Mouse (Mus musculus): ENCODE measurements around the gene Dock2. TPM values are rescaled to one million over a fixed set of nuclear protein-coding genes. Genes with fewer than 3 reads are reported as not detected.
A peak's percentile ranks its signal among the peaks of the same experiment; 100 is the strongest.
"Not testable (repeated sequence)": the region's sequence is repeated elsewhere in the genome, so short reads cannot be mapped to it uniquely, and the experiment has no call there.

The Dock2 gene
- total RNA-seq, 2 experiments from 2014 or later: 1.5 to 2.5 TPM

DNA sequence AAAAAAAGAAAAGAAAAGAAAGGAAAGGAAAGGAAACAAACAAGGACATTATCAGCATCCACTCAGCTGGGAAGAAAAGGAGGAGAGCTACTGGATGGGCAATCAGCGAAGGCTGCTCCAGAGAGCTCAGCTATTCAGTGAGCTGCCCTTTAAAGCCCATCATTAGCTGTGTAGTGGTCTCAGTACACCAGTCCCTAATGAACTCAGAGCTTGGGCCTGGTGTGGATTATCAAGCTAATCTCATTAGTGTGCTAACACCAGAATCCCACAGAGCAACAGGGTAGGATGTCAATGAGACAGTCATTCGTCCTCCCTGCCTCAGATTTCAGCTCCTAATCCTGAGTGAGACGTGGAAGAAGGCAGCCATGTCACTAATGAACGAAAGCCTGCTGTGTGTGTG is 493.4 kb downstream of the Dock2 start:
- DNase-seq: no peak

DNA sequence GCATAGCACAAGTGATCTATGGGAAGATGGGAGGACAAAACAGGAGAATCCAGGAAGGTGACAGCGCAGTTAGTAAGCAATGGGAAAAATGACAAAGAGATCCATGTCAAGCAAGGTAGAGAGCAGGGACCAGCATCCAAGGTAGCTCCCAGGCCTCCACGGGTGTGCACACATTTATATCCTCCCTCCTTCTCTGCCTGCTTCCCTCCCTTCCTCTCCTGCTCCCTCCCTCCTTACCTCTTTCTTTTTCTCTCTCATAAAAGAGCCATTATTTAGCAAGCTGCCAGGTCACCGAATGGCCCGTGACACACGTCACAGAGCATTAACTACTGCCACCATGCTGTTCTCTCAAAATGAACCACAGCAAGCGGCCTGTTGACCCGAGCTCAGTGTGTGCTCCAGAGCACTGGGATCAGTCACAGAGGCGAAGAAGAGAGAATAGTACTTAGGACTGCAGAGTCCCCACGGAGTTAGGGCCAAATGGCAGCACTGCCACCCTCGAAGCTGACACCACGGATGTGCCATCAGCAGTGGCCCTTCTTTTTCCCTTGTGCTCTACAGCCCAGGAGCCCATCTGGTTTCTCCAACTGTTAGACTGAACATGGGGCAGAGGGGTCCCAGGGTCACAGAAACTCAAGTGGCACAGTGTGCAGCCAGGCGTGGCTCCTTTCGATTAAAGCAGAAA is 499.4 kb downstream of the Dock2 start:
- DNase-seq: no peak

DNA sequence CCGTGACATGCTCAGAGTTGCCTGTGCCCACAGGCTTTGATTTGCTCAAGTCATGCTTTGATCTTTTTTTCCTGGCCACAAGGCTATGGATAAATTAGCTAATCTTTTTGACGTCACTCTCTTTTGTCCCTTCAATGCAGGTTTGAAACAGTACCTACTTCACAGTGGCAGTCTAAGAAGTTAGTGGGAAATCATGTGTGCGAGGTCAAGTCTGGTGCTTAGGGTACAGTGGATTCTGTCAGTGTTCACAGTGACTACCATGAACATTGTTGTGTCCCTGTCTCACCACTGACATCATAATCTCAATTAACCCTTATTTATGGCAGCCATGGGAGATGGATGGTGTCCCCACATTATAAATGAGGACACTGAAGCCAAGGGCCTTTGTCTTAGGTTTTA is 506.6 kb downstream of the Dock2 start:
- no peak for DNase-seq

DNA sequence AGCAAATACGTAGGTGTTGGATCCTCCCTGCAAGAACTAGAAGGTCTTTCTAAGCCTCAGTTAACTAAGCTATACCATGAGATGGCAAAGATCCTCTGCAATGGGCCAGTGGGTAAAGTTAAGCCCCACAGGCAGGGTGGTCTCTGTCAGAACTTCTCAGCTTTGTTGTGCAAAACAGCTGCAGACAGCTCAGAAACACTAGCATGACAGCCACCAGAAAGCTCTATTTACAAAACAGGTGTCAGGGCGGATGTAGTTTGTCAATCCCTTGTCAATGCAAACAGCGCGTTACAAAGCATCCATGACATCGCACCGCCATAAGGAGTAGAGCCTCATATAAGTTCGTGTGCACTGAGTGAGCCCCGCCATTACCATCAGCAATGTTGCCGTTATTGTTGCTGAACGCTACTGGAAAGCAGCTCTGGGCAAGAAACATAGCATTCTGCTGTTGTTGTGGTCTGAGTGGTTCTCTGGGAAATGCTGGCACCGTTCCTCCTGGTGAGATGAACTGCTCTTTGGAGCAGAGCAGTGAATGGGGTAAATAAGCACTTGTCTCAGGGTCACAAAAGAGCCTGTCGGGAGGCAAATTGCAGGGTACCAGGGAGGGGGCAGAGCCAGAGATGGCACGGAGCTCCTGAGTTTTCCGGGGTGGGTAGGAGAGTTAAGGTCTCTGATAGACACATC is 507.2 kb downstream of the Dock2 start:
- no peak for DNase-seq

DNA sequence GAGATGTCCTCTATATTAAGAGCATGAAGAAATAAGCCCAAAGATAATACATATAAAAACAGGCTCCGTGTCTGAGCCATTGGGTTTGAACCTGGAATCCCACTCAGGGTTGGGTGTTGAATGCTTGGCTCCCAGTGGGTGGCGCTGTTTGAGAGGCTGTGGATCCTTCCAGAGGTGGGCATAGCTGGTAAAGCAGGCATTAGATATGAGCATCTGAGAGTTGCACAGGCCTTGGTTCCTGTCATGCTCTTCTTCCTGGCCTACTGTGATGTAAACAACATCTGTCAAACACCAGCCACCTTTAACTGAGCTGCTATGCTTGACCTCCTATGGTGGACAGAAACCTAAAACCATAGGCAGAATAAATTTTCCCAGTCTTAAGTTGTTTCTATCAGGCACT is 507.8 kb downstream of the Dock2 start:
- DNase-seq: no peak

DNA sequence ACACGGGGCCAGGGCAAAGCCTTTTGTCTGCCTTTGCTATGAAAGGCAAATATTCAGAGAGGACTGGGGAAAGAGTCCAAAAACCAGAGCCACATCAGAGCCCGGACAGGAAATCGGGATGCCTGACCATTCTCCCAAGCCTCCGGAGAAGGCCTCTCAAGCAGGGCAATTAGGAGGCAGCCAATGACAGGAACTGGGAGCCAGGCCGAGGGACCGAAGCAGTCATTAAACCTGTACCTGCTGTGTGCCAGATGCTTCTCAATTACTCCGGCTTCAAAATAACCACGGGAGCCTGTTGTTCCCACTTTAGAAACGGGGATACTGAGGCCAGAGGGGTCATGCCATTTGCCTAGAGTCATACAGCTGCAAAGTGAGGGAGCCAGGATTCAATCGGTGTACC is 511.7 kb downstream of the Dock2 start:
- DNase-seq: no peak

DNA sequence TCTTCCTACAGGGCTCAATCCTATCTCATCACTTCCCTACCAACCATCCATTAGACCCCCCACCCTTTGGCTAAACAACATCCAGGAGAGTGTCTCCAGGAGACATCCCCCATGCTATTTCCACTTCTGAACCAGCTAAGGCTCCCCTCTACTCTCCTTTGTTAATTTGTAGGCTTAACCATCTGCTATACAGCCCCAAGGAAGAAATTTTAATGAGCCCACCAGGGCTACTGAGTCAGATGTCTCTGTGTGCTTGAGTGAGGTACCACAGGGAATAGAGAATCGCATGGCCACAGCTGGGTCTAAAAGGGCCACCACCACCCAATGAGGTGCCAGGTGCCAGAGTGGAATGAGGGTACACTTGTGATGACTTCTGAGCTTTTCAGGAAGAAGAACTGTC is 519.6 kb downstream of the Dock2 start:
- DNase-seq: no peak

DNA sequence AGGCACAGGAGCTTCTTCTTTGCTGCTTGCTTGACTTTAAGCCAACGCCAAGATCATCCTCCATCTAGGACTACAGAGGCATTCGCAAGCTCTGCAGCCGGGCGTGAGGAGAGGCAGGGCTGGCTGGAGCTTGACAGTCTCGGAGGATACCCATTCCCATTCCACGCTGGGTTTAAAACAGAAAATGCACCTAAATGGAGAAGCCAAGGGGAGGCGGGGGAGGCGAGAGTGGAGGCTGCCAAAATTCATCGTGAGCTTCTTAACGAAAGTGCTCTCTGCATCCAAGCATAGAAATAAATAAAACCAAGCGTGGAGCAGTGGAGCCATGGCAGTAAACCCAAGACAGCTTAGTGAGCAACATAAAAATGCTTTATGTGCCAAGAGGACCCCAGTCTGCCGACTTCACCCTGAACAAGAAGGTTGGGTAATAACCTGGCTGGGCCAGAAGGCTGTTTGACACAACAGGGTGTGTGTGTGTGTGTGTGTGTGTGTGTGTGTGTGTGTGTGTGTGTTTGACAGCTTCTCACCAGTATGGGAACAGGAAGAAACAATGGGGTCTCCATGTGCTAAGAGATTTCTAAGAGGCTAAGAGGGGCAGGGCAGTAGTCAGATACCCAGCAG is 524.7 kb downstream of the Dock2 start:
- DNase-seq: no peak

DNA sequence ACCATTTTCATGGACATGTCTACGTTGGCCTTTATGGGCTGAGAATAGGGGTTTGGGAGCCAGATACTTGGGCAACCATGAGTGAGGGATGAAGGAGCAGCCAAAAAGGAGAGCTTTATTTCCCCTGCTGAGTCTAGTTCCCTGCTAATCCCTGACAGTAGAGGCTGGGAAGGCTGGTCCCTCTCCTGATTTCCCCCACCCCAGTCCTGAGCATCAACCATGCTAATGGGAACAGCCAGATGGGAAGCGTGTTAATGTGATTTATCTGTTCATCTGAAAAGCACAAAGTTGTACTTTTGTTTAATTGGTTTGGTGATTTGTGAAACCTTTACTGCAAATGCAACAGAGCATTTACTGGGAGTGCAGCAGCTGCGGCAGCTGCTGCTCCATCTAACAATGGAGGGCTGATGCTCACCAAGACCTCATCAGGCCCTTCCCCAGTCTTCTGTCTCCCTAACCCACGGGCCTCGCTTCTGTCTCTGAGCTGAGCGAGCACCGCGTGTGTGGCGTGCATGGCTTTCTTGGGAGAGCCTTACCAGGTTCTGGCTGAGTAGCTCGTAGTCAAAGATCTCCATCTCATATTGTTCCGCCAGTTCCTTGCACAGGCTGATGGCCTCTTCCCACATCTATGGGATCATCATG is 526.0 kb downstream of the Dock2 start:
- no peak for DNase-seq

DNA sequence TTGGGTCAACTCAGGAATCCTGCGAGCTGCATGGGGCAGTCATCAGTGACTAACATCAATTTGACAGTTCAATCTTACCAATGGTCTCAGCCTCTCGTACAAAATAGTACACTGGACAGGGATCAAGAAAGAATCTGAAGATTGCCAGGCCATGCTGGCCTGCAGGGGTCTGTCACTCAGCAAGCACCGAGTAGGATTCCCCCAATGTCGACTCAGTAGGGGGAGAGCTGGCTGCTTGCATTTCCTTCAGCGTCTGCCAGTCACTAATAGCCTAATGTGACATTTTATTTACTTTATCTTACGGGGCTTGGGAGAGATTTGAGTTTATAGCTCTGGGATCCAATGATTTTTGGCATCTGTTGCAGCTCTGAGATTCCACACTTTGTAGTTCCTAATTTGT is 540.7 kb downstream of the Dock2 start:
- DNase-seq: no peak

DNA sequence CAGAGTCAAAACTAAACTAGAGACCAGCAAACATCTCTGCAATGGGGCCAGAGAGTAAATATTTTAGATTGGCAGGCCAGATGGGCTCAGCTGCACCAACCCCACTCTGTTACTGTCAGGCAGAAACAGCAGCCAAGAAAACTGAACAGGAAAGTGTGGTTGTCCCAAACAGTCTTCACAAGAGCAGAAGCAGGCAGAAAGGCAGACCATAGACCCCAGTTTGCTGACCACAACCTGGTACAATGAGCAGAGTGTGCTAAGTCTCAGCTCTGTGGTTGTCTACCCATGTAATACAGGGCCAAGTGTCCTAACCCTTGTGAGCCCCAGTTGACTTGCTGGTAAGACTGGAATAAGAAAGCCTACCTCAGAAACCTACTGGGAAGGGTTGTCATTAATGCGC is 543.4 kb downstream of the Dock2 start:
- no peak for DNase-seq

DNA sequence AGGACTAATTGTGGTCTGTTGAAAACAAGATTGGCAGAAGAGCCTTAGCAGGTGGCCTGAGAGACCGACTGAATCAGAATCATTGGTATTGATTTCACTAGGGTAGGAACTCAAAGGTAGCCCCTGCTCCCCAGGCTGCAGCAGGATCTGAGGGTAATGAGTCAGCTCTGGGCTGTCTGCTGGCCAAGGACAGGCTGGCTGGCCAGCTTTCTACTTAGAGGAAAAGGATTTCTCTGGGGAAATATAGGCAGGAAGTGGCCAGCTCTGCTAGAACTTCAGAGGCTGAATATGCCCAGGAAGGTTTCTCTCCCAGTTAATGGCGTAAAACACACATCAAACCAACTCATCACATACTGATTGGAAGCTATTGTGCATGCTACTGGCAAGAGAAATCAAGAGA is 544.0 kb downstream of the Dock2 start:
- DNase-seq: no peak

DNA sequence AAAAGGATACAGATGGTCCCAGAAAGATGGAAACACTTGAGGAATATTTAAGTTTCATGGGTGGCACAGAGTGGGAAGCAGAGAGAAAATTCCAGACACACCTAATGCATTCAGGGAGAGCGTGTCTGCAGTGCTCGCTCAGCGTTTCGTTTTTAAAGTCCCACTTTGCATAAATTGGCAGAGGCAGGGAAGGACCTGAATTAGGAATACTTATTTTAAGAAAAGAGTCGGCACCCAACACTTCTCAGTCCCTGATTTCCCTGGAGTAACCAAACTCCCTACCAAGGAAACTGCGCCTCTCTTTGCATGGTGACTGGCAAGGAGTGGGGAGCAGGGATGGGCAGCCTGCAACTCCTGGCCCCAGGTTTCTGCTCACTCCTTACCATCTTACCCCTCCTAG is 546.8 kb downstream of the Dock2 start:
- DNase-seq: no peak

DNA sequence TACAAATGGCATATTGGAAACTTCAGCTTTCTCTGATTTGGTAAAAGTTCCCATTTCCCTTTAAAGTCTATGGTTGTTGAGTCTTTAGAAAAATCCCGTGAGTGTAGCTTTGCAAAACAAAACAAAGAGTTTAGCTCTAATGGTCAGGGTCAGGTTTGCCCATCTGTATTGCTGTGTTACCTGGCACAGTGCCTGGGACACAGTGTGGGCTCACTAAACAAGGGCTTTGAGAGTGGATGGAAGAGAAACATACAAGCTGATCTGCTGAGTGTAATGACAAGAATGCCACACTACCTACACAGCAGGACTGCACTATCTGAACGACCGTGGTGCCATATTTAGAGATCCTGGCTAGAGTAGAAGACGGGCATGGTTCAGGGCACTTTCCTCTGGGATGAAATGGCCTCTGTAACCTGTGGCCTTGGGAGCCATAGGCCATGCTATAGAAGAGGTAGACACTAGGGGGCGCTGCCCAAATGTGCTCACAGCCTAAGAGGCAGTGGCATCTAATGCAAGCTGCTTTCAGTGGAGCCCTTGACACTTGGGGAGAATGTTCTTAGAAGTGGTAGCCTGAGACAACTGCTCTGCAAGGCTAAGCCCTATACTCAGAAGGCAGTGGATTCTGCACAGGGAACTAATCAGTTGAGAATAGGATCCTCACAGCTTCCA is 547.5 kb downstream of the Dock2 start:
- peak; percentile 14 for DNase-seq

DNA sequence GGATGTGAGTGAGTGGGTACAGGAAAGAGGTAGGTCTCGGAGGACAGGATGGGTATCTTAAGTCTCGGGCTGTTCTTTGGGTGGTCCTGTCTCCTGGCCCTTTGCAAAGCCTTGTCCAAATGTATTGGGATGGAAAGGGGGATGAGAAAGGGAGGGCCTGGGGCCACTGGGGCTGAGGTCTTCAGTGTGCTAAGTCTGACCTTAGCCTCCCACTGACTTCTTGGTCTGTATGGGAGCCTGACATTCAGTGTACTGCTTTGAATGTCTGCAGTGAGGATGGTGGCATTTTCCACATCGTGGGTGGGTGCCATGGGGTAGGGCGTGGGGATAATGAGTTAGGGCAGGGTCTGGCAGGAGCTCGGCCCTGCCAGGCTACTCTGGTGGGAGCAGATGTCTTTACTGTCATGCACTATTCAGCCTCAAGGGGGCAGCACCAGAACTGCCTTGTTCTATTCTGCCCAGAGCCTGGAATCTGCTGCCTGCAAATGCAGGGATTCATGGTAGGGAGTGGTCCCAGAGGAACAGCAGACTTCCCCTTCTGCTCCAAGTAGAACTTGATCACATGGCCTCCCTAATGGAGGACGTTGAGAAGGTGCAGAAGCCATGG is 554.8 kb downstream of the Dock2 start:
- peak; percentile 65 for DNase-seq

DNA sequence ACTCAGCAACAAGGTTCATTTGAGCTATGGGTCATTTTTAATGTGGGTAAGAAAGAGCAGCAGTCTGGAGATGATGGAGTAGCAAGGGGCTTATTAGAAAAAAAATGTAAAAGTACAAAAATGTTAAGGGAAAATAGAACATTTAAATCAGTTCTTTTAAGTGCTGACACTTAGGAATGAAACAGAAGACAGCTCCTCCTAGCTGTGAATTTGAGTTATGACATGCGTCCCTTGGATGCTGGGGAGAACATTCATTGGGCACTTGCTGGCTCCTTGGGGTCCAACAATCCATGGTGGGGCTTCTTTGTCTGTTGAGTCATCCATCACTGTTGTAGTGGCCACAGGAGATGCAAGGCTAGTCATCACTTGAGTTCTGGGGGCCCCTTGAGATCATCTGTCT is 556.5 kb downstream of the Dock2 start:
- no peak for DNase-seq

DNA sequence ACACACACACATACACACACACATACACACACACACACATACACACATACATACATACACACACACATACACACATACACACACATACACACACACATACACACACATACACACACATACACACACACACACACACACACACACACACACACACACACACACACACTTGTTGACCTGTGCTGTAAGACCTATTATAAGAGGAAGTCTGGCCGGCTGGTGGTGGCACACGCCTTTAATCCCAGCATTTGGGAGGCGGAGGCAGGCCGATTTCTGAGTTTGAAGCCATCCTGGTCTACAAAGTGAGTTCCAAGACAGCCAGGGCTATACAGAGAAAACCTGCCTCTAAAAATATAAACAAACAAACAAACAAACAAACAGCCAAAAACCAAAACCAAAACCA is 563.1 kb downstream of the Dock2 start:
- not testable (repeated sequence) for DNase-seq

DNA sequence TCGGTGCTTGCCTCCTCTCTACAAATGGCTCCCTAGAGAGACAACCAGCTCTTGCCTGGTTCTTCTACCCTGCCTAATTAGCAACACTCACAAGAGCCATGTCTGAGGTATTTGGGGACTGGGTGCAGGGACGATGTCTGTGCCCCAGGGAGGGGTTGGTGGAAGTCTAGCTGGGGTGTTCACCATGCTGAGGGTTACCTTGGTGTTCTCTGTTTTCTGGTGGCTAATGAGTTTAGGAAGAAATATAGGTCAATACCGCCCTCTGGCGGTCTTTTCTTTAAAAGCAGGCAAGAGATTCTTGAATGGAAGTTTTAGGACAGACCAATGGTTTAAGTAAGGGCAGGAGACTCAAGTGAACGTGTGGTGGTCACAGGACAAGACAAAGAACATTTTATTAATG is 570.8 kb downstream of the Dock2 start:
- peak; percentile 63 for DNase-seq

DNA sequence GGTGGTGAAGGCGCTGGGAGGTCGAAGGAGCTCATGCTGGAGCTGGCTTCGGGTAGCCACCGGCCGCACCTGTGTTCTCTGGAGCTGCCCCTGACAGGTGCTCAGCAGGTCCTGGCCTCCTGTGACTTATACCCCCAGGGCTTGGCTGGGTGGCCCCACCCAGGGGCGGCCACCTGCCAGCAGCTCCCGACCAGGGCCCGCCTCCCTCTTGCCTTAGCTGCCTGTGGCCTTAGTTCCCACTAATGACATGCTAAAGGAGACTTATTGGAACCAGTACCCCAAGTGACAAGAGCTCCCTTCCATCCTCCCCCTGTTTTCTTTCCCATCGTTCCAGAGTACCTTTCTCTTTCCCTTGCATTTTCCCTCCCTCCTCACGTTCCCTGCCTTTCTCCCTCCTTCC is 575.7 kb downstream of the Dock2 start, which contains the start of gene Foxi1:
Gene Foxi1, minus strand, starts transcription at position 101 of the 400 bp plus-strand sequence.
- DNase-seq: no peak

DNA sequence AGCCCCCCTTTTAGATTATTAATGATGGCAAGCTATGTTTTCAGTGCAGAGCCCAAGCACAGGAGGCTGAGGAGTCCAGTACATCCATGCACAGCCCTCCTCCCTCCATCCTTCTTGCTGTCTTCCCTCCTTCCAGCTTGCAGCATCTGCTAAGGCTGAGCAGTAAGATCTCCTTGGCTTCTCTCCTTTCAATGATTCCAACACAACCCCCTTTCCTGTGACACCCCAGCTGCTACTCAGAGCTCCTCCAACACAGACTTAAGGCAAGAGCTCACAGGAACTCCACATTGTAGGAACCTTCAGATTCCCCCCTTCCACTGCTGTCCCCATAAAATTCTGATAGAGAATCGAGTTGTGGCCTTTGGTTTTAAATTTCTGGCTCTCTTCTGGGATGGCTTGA is 580.9 kb downstream of the Dock2 start:
- no peak for DNase-seq

DNA sequence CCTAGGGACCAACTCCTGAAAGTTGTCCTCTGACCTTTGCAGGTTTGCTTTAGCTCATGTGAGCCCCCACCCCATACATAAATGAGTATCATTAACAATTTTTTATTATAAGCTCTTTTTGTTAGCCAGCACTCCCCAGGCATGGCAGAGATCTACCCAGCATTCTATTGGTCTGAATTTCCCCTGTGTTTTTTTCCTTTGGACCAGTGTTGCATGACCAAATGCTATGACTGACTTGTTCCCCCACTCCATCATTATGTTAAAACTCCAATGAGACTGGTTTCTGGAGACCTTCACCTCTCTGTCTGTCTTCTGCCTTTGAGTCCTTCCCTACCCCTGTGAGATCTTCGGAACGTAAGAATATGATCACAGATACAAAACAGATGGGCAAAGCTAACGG is 588.5 kb downstream of the Dock2 start:
- DNase-seq: no peak

Data from gastrocnemius, postnatal 10 days (tissue).